Mouse (Mus musculus): ENCODE measurements around the gene Epop.
"Not testable (repeated sequence)": the region's sequence is repeated elsewhere in the genome, so short reads cannot be mapped to it uniquely, and the experiment has no call there.

Gene Epop

DNA sequence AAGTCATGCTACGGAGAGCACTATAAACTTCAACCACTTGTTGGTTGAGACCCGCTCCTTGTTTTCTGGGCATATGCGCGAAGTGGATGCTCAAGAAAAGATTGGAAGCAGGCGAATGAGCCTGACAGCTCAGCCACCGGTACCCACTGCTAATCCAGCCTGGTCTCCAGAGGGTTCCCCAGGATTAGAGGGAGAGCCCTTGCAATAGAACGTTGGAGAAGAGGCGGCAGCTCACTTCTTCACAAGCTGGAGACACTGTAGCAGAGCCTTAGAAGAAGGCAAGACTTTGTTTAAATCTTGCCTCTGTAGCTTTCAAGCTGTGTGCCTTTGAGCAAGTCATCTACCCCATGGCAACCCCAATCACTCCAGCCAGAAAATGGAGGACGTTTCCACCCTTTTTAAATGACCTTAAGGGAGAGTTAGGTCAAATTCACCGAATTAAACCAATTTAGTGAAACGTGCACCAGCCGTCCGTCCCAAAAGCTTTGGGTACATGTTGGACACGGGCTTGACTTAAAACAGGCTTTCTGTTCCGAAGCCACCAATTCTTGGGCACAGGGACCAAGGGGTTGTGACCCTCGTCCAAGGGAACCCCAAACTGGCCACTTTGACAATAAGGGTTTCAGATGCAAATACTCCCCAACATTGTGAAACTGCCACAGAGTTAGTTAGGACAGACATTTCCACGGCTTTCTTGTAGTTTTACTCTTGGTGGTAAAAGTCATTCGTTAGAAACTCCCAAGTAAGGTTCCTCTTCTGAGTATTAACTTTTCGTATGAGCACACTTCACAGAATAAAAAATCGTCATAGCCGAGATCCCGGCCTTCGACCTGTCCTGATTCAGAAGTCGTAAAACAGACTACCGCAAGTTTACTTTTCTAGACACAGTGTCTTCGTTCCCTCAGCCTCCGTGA lies 31.5 kb upstream of the Epop start:
- DNase-seq (ENCODE audit: low spot score) = peak; percentile 15

DNA sequence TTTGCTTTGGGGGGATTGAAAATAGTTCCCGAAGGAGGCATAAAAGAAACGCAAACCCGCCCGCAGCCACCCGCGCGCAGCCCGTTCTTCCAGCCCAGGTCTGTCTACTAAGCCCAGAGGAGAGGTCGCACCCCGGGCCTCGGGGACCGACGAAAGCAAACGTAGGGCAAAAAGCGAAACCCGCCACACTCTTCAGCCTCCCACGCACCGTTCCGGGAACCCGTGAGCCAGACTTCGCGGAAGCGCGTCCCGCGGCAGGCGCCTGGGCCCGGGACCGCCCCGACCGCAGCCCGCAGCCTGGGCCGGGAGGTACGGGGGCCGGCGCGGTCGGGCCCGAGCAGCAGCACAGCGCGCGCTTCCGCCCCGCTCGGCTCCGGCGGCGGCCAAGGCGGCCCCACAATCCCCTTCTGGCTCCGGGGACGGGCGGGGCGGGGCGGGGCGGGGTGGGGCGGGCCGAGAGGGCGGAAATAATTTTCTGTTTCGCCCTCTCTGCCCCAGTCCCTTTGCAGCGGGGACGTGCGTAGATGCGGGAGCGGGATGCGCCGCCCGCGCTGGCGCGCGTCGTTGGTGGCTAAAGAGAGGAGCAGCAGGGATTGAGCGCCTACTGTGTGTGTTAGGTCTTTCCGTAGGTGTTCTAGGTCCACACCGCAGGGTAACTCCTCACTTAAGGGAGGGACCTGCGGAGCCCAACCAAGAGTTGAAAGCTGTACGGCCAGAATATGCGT lies 30.6 kb upstream of the Epop start:
- DNase-seq (ENCODE audit: low spot score) = peak; percentile 78

DNA sequence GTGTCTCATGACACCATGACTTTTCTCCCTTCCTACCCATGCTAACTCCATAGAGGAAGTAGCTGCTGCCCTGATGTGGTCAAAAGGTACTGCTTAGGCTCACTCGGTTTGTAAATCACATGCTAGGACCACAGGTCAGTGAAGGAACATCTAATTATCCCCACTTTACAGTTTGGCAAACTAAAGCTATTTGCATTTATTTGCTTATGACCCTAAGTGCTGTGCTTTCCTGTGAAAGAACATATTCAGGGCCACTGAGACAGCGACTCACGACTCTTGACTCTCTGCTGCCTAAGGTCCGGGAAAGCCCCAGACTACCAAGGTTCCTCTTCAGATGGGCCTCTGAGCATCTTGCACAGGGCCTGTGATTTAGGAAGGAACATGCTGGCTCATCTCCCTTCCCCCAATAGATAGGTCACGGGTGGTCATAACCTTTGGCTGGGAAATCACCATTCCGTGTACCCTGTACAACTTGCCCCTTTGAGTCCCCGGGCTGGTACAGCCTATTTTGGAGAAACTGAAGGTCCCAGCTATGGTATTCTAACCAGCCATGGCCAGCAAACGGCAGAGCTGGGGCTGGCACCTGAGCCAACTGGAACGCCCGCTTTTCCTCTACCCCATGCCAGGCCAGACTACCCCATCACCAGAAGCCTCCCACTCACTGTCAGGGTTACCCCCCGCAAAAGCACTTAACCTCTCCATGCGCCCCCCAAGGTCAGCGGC lies 29.9 kb upstream of the Epop start:
- DNase-seq (ENCODE audit: low spot score) = peak; percentile 29

DNA sequence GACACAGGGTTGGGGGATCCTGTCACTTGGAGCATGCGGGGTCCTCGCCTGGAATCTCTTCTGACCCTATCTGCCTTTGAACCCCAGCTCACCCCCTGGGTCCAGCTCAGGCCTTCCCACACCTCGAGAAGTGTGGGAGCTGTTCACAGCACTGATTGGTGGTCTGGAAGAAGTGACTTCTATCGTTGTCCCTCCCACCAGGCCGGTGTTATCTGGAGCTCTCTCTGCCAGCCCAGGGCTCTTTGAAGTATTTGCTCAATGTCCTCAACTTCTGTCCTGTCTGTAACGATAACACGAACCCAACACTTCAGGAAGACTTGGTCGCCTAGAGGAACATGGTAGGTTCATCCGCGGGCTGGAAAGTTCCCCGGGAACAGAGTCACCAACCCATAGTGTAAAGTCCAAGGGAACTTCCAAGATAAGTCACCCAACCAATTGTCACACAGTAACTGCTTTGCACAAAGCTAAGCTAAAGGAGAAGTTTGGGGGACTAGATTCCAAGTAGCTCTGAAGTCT lies 29.3 kb upstream of the Epop start:
- no peak for DNase-seq (ENCODE audit: low spot score)

DNA sequence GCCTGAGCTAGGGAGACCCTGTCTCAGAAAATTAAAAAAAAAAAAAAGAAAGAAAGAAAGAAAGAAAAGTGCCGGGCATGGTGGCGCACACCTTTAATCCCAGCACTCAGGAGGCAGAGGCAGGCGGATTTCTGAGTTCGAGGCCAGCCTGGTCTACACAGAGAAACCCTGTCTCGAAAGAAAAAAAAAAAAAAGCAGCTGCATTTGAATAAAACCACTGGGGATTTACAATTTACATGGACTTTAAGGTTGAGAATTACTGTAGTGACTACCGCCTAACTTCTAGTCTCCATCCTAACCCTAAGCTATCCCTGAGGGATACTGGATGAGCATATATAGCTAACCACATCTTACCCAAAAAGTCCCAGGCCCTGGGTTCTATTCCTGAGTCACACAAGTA lies 28.5 kb upstream of the Epop start:
- not testable (repeated sequence) for DNase-seq (ENCODE audit: low spot score)

DNA sequence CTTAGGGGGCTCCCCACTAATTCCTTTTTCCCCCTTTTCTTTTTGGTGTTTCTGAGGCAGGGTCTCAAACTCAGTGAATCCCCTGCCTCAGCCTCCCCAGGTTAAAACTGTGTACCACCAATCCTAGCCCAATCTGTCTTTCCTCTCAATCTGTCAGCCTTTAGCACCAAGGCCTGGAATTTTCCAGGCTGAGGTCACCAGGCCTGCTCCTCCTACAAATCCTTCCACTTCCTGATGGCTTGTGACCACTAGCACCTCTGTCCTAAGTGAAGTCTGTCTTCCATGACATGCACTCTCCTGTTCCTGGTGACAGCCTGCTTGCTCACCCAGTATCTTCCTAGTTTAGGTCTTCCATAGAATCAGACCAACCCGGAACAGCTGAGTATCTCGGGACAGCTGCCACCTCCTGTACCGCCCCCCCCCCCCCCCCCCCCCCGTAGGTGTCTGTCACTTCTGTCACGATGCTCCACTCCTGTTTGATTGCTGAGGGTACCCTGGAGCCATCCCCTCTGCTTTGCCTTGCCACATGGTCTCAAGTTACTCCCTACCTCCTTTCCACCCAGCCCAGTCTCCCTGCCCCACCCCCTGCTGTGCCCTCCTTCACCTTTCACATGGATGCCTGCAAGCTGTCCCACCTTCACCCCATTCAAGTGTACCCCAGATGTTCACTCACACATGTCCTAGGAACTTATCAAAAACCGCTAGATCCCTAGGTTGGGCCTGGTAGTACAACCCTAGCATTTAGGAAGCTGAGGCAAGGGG lies 27.9 kb upstream of the Epop start:
- no peak for DNase-seq (ENCODE audit: low spot score)

DNA sequence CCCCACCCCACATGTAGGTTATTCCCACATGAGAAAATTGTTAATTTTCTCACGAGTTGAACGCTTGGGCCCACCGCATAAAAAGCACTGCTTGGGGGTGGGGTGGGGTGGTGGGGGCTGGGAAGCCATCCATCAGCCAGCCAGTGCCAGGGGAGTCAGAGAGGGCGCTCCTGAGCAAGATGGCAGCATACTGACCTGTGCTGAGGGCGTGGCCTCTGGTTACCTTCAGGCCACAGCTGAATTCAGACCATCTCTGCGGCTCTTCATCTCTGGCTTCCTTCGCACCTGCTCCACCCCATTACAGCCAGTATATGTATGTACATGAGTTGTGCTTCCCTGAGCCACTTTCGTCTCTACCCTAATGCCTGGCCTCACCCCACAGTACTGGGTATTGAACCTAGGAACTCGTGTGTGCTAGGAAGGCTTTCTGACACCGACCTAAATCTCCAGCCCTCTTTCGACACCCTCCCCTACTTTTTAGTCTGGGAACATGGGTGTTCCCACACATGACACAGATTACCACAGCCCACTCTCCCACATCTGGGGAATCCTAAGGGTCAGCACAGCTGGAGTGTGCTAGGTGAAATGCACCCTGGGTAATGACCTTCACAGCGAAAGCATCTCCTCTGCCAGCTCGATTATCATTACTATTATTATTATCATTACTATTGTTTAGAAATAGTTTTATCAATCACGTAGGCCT lies 26.9 kb upstream of the Epop start:
- no peak for DNase-seq (ENCODE audit: low spot score)

DNA sequence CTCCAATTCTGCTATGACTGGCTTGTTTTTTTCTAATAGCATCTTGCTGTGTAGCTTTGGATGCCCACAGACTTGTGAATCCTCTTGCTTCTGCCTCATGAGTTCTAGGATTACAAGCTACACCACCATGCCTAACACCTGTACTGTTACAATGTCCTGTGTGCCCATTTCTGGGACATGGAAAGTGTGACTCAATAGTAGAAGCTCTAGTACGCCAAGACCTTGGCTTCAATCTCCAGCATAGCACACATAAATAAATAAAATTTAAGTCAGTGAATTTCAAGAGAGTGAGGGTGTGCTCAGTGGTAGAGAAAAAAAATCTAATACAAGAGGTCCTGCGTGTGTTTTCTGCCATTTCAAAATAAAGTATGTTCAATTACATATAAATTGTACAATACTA lies 24.7 kb upstream of the Epop start:
- DNase-seq (ENCODE audit: low spot score) = no peak

DNA sequence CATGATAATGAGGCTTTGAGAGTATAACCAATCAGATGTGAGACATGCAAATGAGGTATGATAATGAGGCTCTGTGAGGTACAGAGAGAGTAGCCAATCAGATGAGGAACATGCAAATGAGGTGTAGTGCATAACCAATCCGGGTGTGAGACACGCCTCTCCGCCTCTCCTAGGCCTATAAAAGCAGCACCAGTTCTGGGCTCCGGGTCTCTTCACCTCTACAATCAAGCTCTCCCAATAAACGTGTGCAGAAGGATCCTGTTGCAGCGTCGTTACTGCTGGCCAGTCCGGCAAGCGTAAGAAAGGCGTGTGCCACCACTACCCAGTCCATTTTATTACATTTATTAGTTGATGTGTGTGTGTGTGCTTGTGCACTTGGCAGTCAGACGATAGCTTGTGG lies 23.9 kb upstream of the Epop start:
- DNase-seq (ENCODE audit: low spot score) = not testable (repeated sequence)

DNA sequence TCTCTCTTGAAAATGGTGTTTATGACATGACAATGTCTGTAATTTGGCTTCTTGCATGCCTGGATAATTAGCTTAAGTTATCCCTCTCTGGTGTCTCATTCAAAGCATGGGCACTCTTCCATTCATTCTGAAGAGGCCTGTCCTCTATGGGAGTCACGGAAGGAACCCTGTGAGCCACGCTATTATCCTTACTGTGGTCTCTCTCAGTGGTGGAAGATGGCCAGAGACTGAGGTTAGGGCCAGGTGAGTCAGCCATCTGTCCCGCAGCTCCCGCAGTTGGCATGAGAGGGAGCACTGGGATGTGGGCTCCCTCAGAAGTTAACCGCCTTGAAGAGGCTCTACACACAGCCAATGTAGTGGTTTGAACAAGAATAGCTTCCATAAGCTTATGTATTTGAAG lies 20.8 kb upstream of the Epop start:
- no peak for DNase-seq (ENCODE audit: low spot score)

DNA sequence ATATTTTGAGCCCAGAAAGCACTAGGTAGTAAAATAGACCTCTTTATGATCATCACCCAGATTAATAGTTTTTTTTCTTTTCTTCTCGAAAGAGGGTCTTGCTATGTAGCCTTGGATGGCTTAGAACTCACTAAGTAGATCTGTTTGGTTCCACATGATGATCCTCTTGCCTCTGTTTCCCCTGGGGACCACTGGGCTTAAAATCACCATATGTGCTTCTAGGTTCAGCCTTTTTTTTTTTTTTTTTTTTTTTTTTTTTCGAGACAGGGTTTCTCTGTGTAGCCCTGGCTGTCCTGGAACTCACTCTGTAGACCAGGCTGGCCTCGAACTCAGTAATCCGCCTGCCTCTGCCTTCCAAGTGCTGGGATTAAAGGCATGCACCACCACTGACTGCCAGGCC lies 19.0 kb upstream of the Epop start:
- DNase-seq (ENCODE audit: low spot score) = not testable (repeated sequence)

DNA sequence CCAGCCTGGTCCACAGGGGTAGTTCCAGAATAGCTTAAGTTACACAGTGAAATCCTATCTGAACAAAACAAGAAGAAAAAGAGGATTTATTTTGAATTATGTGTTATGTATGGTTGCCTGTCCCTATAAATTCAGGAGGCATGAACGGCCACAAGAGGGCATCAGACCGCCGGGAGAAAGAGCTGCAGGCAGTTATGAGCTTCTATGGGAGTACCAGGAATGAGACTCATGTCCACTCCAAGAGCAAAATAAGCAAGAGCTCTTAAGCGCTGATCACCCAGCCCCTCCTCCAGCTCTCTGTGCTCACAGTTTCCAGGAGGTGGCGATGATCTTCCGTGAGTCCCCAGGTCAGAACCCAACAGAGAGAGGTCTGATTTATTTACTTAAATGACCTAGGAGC lies 15.3 kb upstream of the Epop start:
- DNase-seq (ENCODE audit: low spot score) = peak; percentile 82

DNA sequence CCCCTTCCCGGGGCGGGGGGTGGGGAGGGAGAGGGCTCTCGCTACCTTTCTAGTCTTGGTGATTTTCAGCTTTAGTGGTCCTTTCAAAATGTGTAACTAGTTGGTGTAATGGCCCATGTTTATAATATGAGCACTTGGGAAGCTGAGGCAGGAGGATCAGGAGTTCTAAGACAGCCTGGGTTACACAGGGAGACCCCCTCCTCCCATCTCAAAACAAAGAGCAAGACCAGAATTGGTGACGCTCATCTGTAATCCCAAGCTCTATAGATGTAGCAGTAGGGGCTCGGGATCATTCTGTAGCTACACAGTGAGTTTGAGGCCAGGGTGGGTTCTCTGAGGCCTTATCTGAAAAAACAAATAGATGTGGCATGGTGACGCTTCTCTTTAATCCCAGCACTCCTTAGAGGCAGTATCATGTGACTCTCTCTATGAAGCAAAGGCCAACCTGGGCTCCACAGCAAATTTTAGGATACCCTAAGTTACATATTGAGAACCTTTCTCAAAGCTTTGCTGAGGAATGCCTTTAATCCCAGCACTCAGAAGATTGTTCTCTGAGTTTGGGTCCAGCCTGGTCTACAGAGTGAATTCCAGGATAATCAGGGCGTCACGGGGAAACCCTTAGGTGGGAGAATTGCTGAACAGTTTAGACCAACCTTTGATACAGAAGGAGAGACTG lies 14.0 kb upstream of the Epop start:
- no peak for DNase-seq (ENCODE audit: low spot score)

DNA sequence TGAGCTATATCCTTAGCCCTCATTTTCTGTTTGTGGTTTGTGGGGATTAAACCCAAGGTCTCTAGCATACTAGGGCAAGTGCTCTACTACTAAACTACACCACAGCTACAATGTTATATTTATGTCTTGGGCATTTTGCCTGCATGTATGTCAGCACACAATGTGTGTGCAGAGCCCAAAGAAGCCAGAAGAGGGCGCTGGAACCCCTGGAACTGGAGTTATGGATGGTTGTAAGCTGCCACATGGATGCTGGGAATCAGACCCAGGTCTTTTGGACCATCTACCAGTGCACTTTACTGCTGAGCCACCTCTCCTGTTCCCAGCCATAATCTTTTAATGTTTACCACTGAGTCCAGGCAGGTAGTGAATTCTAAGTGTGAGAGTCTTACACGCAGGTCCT lies 13.2 kb upstream of the Epop start:
- no peak for DNase-seq (ENCODE audit: low spot score)

DNA sequence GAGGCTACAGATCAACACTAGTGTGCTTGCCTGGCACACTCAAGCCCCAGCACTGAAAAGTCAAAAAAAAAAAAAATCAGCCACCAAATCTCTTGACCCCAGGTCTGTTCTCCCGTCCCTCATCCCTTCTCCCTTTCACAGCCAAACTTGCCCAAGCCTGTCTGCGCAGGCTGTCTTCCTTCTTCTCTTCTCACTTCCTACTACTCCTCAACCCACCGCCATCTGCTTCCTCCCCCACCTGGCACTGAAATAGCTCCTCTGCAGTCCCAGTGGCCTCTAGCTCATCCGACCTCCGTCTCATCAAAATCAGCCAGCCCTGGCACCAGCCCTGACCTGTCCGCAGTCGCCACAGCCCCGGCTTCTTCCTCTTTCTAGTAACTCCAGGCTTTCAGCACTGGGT lies 12.2 kb upstream of the Epop start:
- no peak for DNase-seq (ENCODE audit: low spot score)

DNA sequence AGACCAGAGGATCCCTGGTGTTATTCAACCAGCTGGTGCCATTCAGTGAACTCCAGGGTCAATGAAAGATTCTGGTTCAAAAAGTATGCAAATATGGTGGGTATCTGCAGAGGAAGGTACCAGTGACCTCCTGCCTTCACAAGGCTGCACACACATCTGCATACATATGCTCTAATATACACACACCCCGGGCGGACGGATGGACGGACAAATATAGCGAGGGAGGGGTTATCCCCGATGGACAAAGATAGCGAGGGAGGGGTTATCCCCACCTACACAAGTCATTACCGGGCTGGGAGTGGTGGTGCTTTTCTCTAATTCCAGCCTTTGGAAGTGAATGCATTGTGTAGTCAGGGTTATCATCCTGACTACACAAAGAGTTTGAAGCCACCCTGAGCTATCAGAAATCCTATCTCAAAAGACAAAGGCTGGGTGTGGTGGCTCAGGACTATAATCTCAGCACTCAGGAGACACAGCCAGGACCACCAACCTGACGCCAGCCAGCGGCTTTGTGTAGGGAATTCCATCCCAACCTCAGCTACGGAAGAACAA lies 6.0 kb upstream of the Epop start:
- no peak for DNase-seq (ENCODE audit: low spot score)

DNA sequence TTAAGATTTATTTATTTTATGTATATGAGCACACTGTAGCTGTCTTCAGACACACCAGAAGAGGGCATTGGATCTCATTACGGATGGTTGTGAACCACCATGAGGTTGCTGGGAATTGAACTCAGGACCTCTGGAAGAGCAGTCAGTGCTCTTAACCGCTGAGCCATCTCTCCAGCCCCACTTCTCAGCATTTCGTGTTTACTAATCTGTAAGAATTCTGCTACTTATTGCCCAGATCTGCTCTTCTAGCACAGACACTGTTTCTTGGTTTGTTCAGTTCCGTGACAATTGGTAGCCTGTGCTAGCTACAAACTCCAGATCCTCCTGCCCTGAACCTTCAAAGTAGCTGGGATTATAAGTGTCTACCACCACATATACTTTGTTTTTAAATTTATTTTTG lies 2.9 kb upstream of the Epop start:
- not testable (repeated sequence) for DNase-seq (ENCODE audit: low spot score)

DNA sequence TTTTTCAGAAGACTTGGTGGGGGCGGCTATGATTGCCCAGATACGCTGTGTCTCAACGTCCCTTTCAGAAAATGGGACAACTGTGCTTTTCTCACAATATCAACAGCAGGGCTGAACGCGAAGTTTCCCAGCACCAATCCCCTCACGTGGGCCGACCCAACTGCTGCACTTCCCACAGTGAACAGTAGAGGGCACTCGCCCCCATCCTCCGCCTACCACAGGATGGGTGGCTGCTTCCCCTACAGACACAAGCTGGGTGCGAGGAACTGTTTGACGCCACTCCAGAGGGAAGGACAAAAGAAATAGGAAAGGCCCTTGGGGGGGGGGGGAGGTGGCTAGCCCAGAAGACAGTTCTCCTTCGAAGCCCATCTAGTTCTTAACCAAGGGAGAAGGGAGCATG lies 2.4 kb upstream of the Epop start:
- DNase-seq (ENCODE audit: low spot score) = peak; percentile 90

DNA sequence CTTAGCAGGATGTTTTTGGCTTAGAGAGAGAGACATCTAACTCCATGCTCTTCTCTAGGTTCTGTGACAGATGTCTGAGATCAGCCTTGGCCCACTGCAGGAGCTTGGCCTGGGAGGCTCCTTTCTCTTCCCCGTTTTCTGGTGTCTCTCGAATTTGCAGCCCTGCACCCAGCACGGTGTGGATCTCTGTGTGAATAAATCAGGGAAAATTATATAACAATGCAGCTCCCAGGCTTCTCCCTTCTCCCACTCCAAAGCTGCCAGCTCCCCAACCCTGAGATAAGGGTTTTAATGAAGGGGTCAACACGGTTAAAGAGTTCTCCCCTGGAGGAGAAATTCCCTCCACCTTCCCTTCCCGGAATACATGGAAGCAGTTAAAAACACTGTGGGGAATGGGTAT lies 2.0 kb upstream of the Epop start:
- no peak for DNase-seq (ENCODE audit: low spot score)

DNA sequence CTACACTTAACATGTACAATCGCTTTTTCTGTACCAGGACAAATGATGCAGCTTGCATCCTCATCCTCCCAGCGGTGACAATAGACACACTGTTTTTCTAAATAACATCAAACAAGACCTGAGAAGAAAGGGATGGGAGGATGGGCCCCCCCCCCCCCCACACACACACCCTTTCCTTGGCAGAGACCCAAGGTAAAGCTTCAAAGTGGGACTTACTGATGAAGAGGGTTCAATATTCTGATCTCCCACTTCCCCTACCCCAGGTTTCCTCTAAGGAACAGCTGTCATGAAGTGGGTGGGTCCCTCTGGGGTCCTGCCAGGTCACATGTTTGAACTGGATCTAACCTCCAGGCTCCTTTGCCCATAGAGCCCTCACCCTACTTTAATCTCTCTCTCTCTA lies 1.5 kb upstream of the Epop start:
- DNase-seq (ENCODE audit: low spot score) = no peak
